Mouse (Mus musculus) lung, postnatal 14 days (tissue): ENCODE results near the gene Epb41l5.

Experiments used
- DNase-seq: peaks from one replicate; pipeline ENCODE4 v3.0.0; 2021

The Epb41l5 gene

GRCm38 (mm10) chr1:119590041-119590440 lies 58.8 kb downstream of the Epb41l5 start:
- peak; percentile 9 for DNase-seq

- no peak for DNase-seq
These were observed 63.8 kb downstream of the Epb41l5 start for GRCm38 (mm10) chr1:119584974-119585373.

- no peak for DNase-seq
These were observed 78.7 kb downstream of the Epb41l5 start for GRCm38 (mm10) chr1:119570134-119570533.

GRCm38 (mm10) chr1:119565531-119565930 lies 83.3 kb downstream of the Epb41l5 start:
- DNase-seq = no peak

- no peak for DNase-seq
These were observed 91.0 kb downstream of the Epb41l5 start for GRCm38 (mm10) chr1:119557641-119558395.

DNA sequence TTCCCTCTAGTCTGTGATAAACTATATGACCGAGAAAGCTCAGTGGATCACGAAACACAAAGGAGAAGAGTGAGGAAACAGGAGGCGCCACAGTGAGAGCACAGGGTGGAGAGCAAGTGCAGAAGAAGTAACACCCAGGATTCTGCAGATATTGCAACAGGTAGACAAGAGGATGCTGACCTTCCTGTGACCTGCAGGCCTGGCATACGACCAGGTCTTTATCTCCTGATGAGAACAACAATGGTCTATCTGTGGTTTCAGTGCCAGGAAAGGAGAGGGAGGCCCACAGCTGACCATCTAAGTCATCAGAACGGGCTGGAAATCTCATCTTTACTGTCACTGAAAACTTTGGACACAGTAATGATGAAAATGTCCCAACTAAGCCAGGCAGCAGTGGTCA lies 93.1 kb downstream of the Epb41l5 start:
- no peak for DNase-seq

GRCm38 (mm10) chr1:119551651-119552050 lies 97.1 kb downstream of the Epb41l5 start:
- no peak for DNase-seq

DNA sequence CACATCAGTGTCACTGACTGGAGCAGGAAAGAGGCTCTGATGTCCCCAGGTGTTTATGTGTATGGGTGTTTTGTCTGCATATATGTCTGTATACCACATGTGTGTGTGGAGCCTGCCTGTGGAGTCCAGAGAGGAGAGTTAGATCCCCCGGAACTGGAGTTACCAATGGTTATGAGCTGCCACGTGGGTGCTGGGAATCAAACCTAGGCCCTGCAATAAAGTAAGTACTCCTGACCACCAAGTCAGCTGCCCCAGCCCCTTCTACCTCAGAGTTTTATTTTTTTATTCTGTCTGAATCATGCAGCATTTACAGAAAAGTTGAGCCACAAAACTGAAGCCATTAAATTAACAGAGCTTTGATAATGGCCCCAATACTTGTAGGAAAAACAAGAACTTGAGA lies 98.7 kb downstream of the Epb41l5 start:
- DNase-seq = no peak

GRCm38 (mm10) chr1:119549327-119549689 lies 99.5 kb downstream of the Epb41l5 start:
- DNase-seq = no peak

DNA sequence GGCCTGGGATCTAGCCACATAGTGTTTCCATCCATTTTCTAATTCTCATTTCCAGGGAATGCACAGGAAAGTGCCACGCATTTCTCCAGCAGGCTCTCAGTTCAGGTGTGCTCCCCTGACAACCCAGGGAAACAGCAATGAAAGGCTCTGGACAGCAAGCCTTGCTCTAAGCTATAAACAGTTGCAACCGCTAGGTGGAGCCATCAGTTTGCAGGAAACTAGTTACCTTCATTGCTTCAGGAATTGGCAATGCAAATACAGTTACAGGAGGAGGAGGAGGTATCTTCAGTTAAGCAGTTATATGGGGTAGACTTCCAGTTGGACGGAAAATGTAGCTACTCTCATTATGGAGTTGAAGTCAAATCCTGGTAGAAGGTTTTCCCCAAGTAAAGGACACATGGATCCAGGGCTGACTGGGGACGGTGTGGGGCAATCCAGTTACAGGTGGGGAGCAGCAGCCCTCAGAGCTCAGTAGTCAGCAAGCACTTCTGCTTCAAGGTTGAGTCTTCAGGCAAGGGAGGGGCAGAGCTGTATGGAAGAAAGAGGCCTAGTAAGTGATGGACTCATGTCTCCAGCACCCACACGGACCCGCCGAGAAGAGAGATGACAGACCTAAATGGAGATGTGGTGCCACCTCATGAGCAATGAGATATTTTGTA lies 100.0 kb downstream of the Epb41l5 start:
- DNase-seq = peak; percentile 91

GRCm38 (mm10) chr1:119546490-119546889 lies 102.3 kb downstream of the Epb41l5 start:
- peak; percentile 30 for DNase-seq

GRCm38 (mm10) chr1:119545671-119546070 lies 103.1 kb downstream of the Epb41l5 start:
- DNase-seq = no peak

DNA sequence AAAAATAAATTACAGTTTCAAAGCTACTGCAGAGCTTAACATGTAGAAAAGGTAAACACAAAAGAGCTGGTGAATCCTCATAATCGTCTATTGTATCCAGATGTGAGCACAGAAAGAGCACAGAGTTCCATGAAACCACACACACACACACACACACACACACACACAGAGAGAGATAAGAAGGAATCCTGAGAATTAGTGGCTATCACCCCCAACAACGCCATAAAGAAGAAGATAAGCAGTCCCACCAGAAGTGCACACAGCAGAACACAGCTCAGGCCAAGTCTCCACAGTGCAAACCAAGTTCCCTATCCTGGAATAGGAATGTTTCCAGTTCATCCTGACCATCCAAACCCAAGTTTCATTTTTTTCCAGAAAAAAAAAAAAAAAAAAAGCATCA lies 103.6 kb downstream of the Epb41l5 start:
- no peak for DNase-seq

DNA sequence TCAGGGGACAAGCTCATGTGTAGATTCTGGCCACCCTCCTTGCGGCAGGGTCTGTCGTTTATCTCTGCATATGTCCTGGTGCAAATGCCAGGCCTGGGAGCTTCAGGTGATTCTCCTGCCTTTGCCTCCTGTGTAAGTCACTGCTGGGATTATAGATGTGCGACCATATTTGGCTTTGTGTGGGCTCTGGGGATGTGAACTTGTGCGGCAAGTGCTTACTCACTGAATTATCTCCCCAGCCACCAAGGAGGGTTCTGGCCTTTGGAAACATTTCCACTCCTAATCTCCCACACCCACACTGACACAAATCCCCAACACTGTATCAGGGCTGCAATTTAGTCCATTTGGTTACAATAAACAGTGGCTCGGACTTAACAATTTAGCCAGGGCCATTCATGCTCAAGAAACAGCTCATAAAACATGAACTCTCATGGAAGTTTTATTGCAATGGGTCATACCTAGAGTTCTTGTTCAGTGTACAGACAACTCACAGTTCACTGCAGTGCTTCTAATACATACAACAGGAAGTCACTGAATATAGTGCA lies 104.1 kb downstream of the Epb41l5 start:
- no peak for DNase-seq

GRCm38 (mm10) chr1:119543316-119543715 lies 105.5 kb downstream of the Epb41l5 start:
- DNase-seq = no peak

- no peak for DNase-seq
These were observed 107.2 kb downstream of the Epb41l5 start for GRCm38 (mm10) chr1:119541570-119541969.

GRCm38 (mm10) chr1:119540836-119541557 lies 107.8 kb downstream of the Epb41l5 start:
- no peak for DNase-seq

- DNase-seq = no peak
These were observed 109.5 kb downstream of the Epb41l5 start for GRCm38 (mm10) chr1:119539252-119539651.

DNA sequence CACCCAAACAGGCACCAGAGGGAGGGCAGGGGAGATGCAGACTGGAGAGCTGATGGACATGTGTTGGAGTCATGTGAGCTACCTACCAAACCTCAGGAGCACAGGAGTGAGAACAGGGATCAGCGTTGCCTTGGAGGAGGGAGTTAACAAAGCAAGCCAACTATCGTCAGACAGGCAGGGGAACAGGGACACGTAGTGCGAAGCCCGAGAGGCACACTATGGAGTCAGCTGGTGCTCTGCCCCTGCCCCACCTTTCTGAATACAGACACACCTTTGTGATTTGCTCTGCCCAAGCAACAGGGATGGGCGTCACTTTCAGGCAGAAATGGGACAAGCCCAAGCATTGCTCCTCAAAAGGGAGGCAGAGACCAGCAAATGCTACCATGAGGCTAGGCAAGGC lies 111.1 kb downstream of the Epb41l5 start:
- no peak for DNase-seq

DNA sequence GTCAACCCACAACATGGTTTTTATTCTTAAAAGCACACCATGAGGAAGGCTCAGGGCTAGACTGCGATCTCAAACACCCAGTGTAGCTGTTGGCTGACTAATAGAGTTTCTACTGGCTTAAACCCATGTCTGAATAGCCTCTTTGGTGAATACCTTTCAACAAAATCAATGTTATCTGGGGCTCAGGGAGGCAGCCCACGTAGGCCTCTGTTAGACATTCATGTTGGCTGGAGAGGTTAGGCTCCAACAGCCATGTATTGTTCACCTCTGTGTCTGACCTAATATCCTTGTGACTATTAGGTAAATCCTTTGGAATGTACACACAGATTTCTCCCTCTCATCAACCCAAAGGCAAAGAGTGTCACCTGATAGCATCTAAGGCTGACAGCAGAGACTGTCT lies 112.7 kb downstream of the Epb41l5 start:
- no peak for DNase-seq

DNA sequence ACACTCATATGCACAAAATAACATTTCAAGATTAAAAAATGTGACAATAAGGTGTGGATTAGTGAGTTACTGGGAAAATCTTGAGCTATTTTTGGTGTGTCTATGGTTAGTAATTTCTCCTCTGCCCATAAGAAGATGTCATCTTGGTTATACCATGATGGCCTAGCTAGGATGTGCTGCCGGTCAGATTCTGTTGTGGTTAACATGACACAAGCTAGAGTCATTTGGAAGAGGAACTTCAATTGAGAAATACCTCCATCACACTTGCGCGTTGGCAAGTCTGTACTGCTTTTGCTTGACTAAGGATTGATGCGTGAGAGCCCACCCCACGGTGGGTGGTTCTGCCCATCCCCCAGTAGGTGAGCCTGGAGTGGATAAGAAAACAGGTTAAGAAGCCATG lies 114.5 kb downstream of the Epb41l5 start:
- no peak for DNase-seq

DNA sequence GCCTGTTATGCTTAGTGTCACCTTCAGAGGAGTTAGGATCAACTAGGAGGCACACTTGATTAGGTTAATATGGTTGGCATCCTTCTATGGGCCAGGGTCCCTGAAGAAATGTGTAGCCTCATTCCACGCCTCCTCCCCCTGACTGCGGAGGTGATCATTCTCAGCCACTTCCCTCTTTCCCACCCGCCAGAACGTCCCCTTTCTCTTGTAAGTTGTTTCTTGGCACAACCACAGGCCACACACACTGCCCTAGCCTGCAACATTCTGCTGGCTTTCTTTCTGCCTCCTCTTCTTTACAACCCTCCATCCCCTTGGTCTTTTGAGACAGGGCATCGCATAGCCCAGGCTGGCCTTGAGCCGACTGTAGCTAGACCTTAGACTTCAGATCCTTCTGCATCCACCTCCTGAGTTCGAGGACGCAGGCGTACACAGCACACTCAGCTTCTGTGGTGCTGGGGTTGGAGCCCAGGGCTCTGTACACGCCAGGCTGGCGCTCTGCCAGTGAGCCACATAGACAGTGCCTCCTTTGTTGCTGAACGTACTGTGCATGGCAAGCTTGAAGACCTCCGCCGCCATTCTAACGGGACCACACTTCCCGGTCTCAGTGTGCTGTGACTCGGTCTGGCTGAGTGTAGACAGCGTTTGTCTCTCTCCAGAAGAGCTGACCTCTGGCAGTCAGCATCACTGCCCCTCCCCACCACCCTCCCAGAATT lies 115.6 kb downstream of the Epb41l5 start:
- no peak for DNase-seq

DNA sequence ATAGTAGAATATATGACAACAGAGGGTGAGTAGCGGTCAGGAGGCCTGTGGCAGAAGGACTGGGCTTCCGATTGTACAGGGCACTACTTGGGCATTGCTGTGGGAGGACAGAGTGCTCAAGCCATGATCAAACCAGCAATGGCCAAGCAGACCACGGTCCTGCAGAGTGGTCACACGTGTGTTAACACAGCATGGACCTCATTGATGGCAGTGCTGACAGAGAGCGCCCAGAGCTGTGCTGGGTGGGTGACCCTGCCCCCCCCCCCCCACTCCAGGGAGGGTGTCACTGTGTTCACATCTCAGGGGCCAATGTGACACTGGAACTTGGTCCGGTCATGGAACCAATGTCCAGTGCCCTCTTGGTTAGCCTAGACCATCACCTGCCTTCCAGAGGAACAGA lies 116.6 kb downstream of the Epb41l5 start:
- no peak for DNase-seq
